Mouse (Mus musculus) lung, adult 2 months (tissue): ENCODE measurements around the gene Ccdc152. TPM values are rescaled to one million over a fixed set of nuclear protein-coding genes. Genes with fewer than 3 reads are reported as not detected.

Experiments used
- DNase-seq: peaks from one replicate; pipeline ENCODE4 v3.0.0; 2022
- H3K4me1 ChIP-seq: fragments of 200-500 bp; 2 replicates; pipeline ENCODE4 v1.6.1; 2011; ENCODE audit warnings: low read length; ENCODE audit not compliant: control insufficient read depth, insufficient read depth
- H3K4me3 ChIP-seq: fragments of 200-500 bp; replicated peaks from 2 replicates; pipeline ENCODE3; 2011; ENCODE audit warnings: low read depth, mild to moderate bottlenecking, control low read depth, low read length; ENCODE audit errors: extremely low read depth
- CTCF ChIP-seq: fragments of 200-500 bp; IDR thresholded peaks from 2 replicates; pipeline ENCODE4 v1.5.1; 2011; ENCODE audit warnings: mild to moderate bottlenecking, low read length, control low read depth; ENCODE audit not compliant: insufficient read depth
- POLR2A ChIP-seq: fragments of 200-500 bp; IDR thresholded peaks from 2 replicates; pipeline ENCODE4 v1.6.1; 2011; ENCODE audit warnings: low read depth, mild to moderate bottlenecking, control low read depth, low read length, borderline replicate concordance; ENCODE audit errors: extremely low read depth
- WGBS: fragments of 180-500 bp; shearing (Covaris S2); methylation state at CpG from one replicate; pipeline ENCODE4 v1.1.7; 2018; 5-methylcytosine and 5-hydroxymethylcytosine counted together
- polyA plus RNA-seq: library from polyadenylated mRNA; depleted of rRNA; stranded (reverse); fragments of >200 nt; gene quantifications from 2 replicates; pipeline ENCODE4 v1.2.3, GENCODE M21; 2012; rRNA removed

The Ccdc152 gene
- 0.66 and 0.98 TPM in 2 replicates for polyA plus RNA-seq

DNA sequence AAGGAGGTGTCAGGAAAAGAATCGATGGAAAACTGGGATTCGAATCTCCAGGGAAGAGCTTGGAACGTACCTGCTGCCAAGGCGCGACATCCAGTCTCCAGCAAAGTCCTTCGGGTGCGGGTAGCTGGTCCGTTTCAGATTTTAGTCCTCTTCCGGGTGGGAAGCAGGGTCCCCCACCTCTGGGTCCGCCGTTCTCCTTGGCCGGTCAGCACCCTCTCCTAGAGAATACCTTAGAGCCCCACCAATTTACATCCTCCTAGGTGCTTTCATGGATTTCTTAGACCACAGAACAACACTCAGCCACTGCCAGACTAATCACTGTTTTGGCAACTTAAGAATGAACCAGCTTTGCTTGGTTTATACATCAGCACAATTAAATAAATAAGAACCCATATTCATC lies at the start of gene Ccdc152:
TSS of gene Ccdc152 (minus strand) at position 101 of the 400 bp plus-strand sequence.
- Histone ChIP-seq H3K4me3 (no peak within 1 kb of the TSS), H3K4me1 (no peaks in the 10 kb centered on the region)
- TF ChIP-seq CTCF, result no peak
- no peak for TF ChIP-seq POLR2A
- WGBS, result 92% methylated on average over 12 of the region's 12 CpGs
- no peak for DNase-seq

DNA sequence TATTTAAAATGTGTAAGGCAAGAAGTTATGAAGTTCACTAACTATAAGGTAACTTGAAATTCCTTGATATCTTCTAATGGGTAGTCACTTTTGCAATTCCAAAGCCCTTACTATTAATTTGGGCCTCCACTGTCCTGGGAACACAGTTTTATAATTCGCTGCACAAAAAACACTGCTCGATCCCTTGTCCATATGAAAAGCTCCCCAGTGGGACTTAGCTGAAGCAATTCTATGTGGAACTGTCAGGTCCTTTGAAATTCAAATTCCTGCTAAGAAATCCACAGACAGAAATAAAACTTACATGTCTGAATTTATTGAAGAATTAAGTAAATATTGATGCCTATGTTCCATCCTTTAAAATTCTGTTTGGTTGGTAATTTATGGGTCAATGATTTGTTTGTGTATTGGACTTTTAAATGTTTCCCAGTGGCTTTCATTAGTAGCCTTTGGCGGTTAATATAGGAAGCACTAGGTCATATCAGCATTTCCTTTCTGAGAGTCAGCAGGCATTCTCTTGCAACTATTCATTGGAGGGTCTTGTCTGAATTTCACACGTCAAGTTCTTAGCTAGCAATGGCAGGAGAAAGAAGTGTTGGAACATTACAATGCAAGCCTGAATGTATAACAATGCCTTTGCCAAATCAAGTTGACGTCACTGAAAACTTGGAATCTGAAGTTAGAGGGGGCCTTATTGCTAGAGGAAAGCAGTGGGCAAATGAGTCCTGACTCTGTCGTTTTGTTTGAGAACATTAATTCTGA lies 46.2 kb upstream of the Ccdc152 start:
- no peak for TF ChIP-seq CTCF
- 69% methylated on average over 6 of the region's 6 CpGs for WGBS
- Histone ChIP-seq H3K4me1 (peaks cover 3% of the 10 kb centered on the region), H3K4me3 (no peak overlapping the region)
- DNase-seq, result no peak

DNA sequence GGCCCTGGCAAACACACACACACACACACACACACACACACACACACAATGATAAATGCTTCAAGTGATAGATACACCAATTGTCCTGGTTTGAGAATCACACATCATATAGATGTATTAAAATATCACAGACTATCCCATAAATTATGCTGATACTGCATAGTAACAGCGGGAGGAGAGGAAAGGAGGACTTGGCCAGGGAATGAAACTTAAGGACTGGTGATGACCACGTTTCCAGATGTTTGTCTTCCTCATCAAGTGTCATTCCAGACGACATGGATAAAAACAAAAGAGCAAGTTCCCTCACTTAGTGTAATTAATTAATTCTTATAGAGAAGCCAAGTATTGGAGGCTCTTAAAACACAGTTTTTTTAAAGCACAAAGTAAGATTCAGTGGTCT lies 43.4 kb upstream of the Ccdc152 start:
- WGBS, result 44% methylated on average over 3 of the region's 3 CpGs
- TF ChIP-seq POLR2A (no peak), CTCF (no peak)
- no peak overlapping the region for H3K4me3 ChIP-seq
- peaks cover 7% of the 10 kb centered on the region; the same call in 1 of the 2 replicates for H3K4me1 ChIP-seq
- DNase-seq, result no peak

DNA sequence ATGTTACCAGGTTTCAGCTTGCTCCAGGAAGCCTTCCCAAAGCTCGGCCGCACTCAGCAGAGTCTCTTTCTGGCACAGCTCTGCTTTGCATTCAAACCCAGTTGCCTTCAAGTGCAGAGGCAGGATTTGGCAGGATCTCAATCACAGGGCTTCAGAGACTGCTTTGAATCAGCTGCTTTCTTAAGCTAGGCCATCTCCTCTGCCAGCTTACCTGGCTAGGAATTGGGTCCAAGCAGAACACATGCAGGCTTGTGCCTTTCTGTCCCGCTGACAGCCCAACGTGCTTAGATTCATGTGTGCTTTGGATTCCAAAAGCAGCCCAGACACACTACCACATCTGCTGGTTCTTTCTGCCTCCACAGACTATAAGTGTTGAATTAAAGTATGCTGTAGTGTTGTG lies 41.2 kb upstream of the Ccdc152 start:
- TF ChIP-seq CTCF (no peak), POLR2A (no peak)
- Histone ChIP-seq H3K4me3 (no peak overlapping the region), H3K4me1 (peaks cover 9% of the 10 kb centered on the region)
- no peak for DNase-seq
- WGBS, result 81% methylated on average over 4 of the region's 4 CpGs

DNA sequence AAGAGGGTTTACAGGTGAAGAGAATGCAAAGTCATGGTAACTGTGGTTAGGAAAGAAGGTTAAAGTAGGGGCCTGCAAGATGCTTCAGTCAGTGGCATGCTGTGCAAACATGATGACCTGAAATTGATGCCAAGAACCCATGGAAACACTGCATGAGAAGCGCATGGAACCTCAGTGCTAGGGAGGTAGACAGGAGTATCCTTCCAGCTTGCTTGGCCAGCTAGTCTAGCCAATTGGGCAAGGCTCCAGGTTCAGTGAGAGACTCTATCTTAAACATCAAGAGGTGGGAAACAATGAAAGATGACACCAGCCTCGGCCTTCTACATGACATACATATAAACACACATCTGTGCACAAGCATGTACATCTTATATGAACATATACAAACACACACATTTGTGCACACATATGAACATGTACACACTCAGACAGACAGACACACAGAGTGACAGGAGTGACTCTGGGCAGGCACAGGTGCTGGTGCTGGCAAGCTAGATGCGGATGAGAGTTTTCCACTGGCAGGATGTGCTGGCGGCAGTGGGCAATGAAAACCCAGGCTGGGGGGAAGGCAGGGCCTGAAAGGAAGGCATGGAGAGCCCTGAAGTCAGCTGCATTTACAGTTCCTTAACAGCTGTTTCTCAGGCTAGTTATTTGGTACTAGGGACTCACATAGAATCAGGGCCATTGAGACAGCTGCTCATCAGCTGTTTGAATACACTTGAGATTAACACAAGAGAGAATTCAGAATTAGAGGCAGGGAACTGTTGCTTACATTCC lies 38.7 kb upstream of the Ccdc152 start:
- 45% methylated on average over 4 of the region's 4 CpGs for WGBS
- Histone ChIP-seq H3K4me1 (peaks cover 8% of the 10 kb centered on the region), H3K4me3 (no peak overlapping the region)
- DNase-seq, result no peak
- TF ChIP-seq POLR2A, result no peak

DNA sequence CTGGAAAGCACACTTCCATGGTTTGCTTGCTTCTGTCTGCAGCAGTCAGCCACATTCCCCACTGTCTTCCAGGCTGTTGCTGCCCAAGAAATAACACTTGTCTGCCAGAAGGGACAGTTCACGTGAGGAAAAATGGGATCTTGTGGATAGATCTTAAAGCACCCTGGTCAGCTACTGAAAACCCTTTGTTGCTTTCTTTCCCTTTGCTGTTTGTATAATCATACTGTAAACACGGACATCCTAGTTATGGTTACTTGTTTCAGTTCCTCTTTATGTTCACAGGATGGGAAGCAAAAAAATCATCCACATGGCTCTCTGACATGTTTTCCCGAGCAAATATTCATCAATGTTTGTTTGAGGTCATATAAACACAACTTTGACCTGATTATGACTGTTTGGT lies 36.5 kb upstream of the Ccdc152 start:
- WGBS, result 35% methylated on average over 3 of the region's 3 CpGs
- peaks cover 8% of the 10 kb centered on the region for H3K4me1 ChIP-seq

DNA sequence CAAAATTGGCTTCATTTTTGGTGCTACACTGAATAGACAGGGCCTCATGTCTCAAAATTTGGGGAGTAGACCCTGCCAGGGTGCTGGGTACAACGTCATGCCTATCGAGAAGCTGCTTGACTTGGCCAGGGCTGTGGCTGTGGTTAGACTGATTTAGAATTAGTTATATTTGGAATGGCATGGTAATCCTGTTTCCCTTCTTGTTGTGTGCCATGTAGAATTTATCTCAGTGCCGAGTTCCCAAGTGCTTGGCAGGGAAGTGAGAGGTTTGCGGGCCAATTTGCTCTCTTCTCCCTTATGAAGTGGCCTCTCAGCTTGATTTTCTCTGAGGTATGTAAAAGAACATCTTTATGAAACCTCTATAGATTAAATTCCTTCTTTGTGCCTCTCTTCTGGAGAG lies 29.2 kb upstream of the Ccdc152 start:
- Histone ChIP-seq H3K4me3 (no peak overlapping the region), H3K4me1 (peaks cover 2% of the 10 kb centered on the region; the same call in 1 of the 2 replicates)
- DNase-seq, result no peak
- WGBS, result 69% methylated on average over 4 of the region's 4 CpGs
- TF ChIP-seq POLR2A, result no peak
- TF ChIP-seq CTCF, result no peak

More for the DNA sequence above, 36.5 kb upstream of the Ccdc152 start:
- H3K4me3 ChIP-seq, result no peak overlapping the region
- no peak for DNase-seq
- TF ChIP-seq POLR2A (no peak), CTCF (no peak)

DNA sequence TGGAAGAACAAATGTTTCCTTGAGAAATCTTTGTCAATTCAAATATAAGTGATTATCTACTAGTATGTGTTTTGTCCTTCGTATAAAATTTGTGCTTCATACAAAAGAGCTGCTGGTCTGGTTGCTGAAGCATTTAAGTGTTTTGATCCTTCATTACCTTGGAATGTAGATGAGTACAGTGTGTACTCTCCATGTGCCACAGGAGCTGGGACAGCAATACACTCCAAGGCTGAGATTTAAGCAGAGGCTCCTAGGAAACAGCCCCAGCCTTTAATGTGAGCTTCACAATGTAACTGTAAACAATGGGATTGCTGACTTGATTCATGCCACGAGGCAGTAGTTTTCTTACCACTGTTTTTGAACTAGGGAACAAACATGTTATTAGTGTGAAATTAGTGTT lies 28.5 kb upstream of the Ccdc152 start:
- peaks cover 2% of the 10 kb centered on the region; the same call in 1 of the 2 replicates for H3K4me1 ChIP-seq
- TF ChIP-seq POLR2A, result no peak
- TF ChIP-seq CTCF, result no peak

DNA sequence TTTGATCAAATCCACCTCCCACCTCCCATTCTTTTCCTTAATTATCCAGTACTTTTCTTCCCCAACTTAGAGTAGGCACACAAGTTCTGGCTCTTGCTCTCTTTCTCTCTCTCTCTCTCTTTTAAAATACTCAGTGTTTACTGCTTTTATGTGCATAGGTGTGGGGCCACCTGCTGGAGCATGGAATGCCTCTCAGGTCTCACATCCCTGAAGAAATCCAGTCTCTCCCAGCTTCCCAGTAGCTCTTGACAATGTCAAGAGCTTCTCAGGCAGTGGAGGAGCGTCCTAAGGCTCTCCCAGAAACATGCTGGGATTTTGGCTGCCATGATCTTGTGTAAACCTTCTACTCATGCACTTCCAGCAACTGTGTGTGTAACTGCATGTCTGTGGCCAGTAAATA lies 27.0 kb upstream of the Ccdc152 start:
- WGBS, result 63% methylated on average over 1 of the region's 1 CpGs
- no peak overlapping the region for H3K4me3 ChIP-seq
- TF ChIP-seq POLR2A, result no peak
- 0 out of 2 replicates have a peak, but pooled peaks have one; percentile 20 for TF ChIP-seq CTCF
- peaks cover 2% of the 10 kb centered on the region; the same call in 1 of the 2 replicates for H3K4me1 ChIP-seq
- no peak for DNase-seq

More for the DNA sequence above, 28.5 kb upstream of the Ccdc152 start:
- WGBS, result 48% methylated on average over 2 of the region's 2 CpGs
- DNase-seq, result no peak
- no peak overlapping the region for H3K4me3 ChIP-seq

DNA sequence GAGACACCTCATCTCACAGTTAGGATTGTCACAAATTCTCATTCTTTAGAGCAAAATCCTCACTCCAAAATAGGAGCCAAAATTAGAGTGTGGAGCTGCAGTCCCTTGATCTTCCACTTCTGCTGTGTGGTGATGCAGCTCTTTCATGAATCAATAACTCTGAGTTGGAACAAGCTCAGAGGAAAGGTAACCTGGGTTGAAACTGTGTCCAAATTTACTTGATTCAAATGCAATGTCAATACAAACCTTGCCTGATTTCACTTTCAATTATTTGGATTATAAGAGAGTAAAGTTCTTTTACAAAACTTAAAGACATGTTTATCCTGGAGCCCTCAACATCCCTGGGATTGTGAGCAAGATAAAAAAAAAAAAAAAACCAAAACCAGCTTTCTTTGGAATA lies 19.7 kb upstream of the Ccdc152 start:
- TF ChIP-seq CTCF, result no peak
- H3K4me3 ChIP-seq, result no peak overlapping the region
- no peaks in the 10 kb centered on the region for H3K4me1 ChIP-seq
- no peak for DNase-seq
